Mouse (Mus musculus) neutrophil, adult 5-6 weeks (primary cell): ENCODE measurements around the gene Jph3. TPM values are rescaled to one million over a fixed set of nuclear protein-coding genes. Genes with fewer than 3 reads are reported as not detected.
A peak's percentile ranks its signal among the peaks of the same experiment; 100 is the strongest.

ENCODE experiments used
- ATAC-seq: fragments of 151-379, 151-347 bp; 2 replicates; pipeline ENCODE4 v1.8.0; 2017; ENCODE audit warnings: mild to moderate bottlenecking, moderate TSS enrichment; ENCODE audit not compliant: insufficient number of reproducible peaks, poor library complexity, low FRiP score, severe bottlenecking; ENCODE audit errors: extremely low read depth
- total RNA-seq: library from RNA; stranded (forward); fragments of 200-1000 nt; gene quantifications from 2 replicates; pipeline ENCODE4 v1.2.3, GENCODE M21; 2017

Gene Jph3
- total RNA-seq, 1 experiment from 2014 or later = 0.12 TPM

GRCm38 (mm10) chr8:121723846-121724245, 5.6 kb upstream of the Jph3 start:
- ATAC-seq = no peak

- ATAC-seq = no peak
These were observed 2.3 kb upstream of the Jph3 start for GRCm38 (mm10) chr8:121727164-121727563.

GRCm38 (mm10) chr8:121729754-121730153, 331 bp downstream of the Jph3 start:
- ATAC-seq = no peak

GRCm38 (mm10) chr8:121730170-121730569, 747 bp downstream of the Jph3 start:
- ATAC-seq = no peak

GRCm38 (mm10) chr8:121730646-121731045, 1.2 kb downstream of the Jph3 start:
- ATAC-seq = no peak

GRCm38 (mm10) chr8:121731060-121731459, 1.6 kb downstream of the Jph3 start:
- ATAC-seq = no peak

- ATAC-seq = no peak
These were observed 2.3 kb downstream of the Jph3 start for GRCm38 (mm10) chr8:121731471-121732333.

- no peak for ATAC-seq
These were observed 2.9 kb downstream of the Jph3 start for GRCm38 (mm10) chr8:121732334-121732665.

- ATAC-seq = no peak
These were observed 4.8 kb downstream of the Jph3 start for GRCm38 (mm10) chr8:121734262-121734661.

GRCm38 (mm10) chr8:121736236-121736635, 6.8 kb downstream of the Jph3 start:
- ATAC-seq = no peak

- no peak for ATAC-seq
These were observed 11.3 kb downstream of the Jph3 start for GRCm38 (mm10) chr8:121740721-121741120.

GRCm38 (mm10) chr8:121749501-121749900, 20.1 kb downstream of the Jph3 start:
- ATAC-seq = no peak

GRCm38 (mm10) chr8:121750512-121750911, 21.1 kb downstream of the Jph3 start:
- no peak for ATAC-seq

GRCm38 (mm10) chr8:121751407-121751806, 22.0 kb downstream of the Jph3 start:
- ATAC-seq = peak; percentile 59; the same call in 1 of the 2 replicates

GRCm38 (mm10) chr8:121758470-121758869, 29.0 kb downstream of the Jph3 start:
- no peak for ATAC-seq

GRCm38 (mm10) chr8:121760484-121760883, 31.1 kb downstream of the Jph3 start:
- no peak for ATAC-seq

- no peak for ATAC-seq
These were observed 32.1 kb downstream of the Jph3 start for GRCm38 (mm10) chr8:121761480-121761879.

- no peak for ATAC-seq
These were observed 33.7 kb downstream of the Jph3 start for GRCm38 (mm10) chr8:121762999-121763699.

- ATAC-seq = no peak
These were observed 34.2 kb downstream of the Jph3 start for GRCm38 (mm10) chr8:121763700-121764013.

GRCm38 (mm10) chr8:121765594-121766138, 36.2 kb downstream of the Jph3 start:
- no peak for ATAC-seq
